Mouse (Mus musculus) olfactory bulb, adult 2 months (tissue): ENCODE data around the gene Acaa1a. TPM values are rescaled to one million over a fixed set of nuclear protein-coding genes. Genes with fewer than 3 reads are reported as not detected.
A peak's percentile ranks its signal among the peaks of the same experiment; 100 is the strongest.

Source experiments
- H3K27ac ChIP-seq: fragments of 200-500 bp; 2 replicates; pipeline ENCODE4 v1.5.1; 2012; ENCODE audit warnings: low read depth, low read length; ENCODE audit not compliant: insufficient read depth
- H3K4me1 ChIP-seq: fragments of 200-500 bp; 2 replicates; pipeline ENCODE4 v1.6.1; 2012; ENCODE audit warnings: low read length; ENCODE audit not compliant: control insufficient read depth, insufficient read depth
- H3K4me3 ChIP-seq: fragments of 200-500 bp; 2 replicates; pipeline ENCODE4 v1.5.1; 2012; ENCODE audit warnings: mild to moderate bottlenecking, low read depth, low read length, moderate library complexity; ENCODE audit not compliant: insufficient read depth
- CTCF ChIP-seq: fragments of 200-500 bp; IDR thresholded peaks from 2 replicates; pipeline ENCODE4 v1.5.1; 2012; ENCODE audit warnings: low read depth, mild to moderate bottlenecking, low read length, moderate library complexity; ENCODE audit not compliant: insufficient read depth
- POLR2A ChIP-seq: fragments of 200-500 bp; IDR thresholded peaks from 2 replicates; pipeline ENCODE4 v1.6.1; 2012; ENCODE audit warnings: mild to moderate bottlenecking, low read depth, low read length, moderate library complexity; ENCODE audit not compliant: insufficient read depth
- WGBS: fragments of 180-500 bp; shearing (Covaris S2); methylation state at CpG from one replicate; pipeline ENCODE4 v1.1.7; 2018; 5-methylcytosine and 5-hydroxymethylcytosine counted together
- polyA plus RNA-seq: library from polyadenylated mRNA; stranded (reverse); fragments of >200 nt; gene quantifications from 2 replicates; pipeline ENCODE4 v1.2.4, GENCODE M21; 2012; ENCODE audit warnings: low replicate concordance; ENCODE audit not compliant: missing spikeins, insufficient read depth, insufficient read length

Acaa1a gene
- polyA plus RNA-seq, 1 experiment, result not detected

DNA sequence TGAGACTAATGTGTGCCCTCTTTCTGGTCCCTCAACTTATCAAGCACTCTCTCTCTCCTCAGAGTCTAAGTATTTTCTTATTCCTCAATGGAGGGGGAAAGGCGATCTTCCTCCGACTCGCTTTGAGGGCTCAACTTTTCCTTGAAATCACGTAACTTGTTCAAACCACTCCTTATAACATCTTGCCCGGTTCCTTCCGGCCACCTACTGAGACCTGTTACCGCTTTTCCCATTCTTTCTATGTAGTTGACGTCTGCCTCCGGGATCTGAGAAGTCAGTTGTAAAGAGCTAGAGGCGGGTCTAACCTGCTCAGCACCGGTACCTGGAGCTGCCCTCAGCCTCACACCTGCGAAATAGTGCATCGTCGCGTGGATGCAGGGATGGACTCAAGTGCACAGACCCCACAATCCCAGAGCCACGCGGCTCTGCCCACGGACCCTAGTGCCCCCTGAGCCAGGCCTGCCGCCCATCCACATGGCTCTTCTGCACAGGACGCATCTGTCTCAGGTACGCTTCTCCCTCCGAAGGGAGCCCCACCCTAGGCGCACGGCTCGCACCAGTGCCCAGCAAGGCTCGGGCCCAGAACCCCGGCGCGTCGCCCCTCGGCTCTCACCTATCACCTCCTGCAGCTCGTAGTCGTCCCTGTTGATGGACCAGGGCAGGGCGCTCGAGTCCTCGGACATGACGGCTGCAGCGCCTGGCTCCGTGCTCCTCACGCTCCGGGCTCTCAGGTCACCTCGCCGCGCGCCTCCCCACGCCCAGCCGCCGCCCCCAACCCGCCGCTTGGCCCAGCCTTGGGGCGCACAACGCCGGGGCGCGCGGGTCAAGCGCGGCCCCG lies 17.9 kb upstream of the Acaa1a start:
- Histone ChIP-seq H3K4me1 (peaks cover 7% of the 10 kb centered on the region; the same call in 1 of the 2 replicates), H3K4me3 (peak overlapping the region; percentile 65), H3K27ac (no peak overlapping the region)
- under 1% methylated on average over 59 of the region's 59 CpGs for WGBS
- TF ChIP-seq POLR2A (no peak), CTCF (no peak)

DNA sequence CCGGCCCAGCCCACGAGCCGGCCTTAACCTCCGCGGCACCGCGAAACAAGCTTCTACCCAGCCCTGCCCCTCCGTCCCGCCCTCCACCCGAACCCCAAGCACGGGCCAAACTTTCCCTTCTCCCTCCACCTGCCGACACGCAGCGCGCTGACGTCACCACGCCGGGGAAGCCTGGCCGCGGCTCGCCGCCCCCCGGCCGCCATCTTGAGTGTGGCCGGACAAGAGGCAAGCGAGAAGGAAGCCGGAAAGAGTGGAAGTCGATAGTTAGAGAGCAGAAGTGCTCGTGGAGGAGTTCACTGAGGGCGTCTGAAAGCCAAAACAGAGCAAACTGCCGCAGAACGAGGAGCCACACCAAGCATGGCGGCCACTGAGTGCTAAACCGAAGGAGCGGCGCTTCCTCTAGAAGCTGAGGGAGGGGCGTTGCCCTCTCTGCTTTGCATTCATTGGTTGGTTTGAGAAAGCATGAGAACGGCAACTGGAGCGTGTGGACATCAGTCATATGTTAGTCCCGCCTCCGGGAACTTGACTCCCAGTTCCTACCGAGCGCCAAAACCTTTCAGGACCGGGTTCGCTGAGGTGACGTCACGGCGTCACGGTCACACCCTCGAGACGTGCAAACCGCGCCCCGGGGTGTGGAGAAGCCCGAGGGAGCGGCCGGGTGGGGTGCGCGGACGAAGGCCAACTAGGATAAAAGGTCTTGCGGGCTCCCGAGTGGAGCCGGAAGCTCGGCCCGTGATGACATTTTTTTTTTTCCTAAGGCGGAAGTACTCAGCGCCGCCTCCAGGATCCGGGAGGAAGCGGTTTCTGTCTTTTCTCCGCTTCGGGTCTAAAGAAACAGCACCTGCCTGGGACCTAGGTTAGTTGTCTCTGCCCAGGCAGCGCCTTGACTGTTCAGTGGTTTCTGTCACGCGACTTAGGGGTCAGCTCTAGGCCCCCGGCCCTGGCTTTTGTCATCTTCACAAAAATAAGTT lies 16.9 kb upstream of the Acaa1a start, which contains the start of gene Oxsr1:
TSS of gene Oxsr1 (minus strand) at position 139 of the 971 bp plus-strand sequence.
- TF ChIP-seq CTCF (0 out of 2 replicates have a peak, but pooled peaks have one; percentile 38), POLR2A (peak; percentile 60; the same call in 1 of the 2 replicates)
- peaks cover 7% of the 10 kb centered on the region; the same call in 1 of the 2 replicates for H3K4me1 ChIP-seq
- peak within 1 kb of the TSS; percentile 97 for H3K27ac ChIP-seq
- peak within 1 kb of the TSS; percentile 65 for H3K4me3 ChIP-seq
- WGBS, result under 1% methylated on average over 75 of the region's 76 CpGs

GRCm38 (mm10) chr9:119323260-119323645 lies 16.2 kb upstream of the Acaa1a start:
- whole genome bisulfite sequencing, result 1% methylated on average over 9 of the region's 9 CpGs
- Histone ChIP-seq H3K4me3 (peak overlapping the region; percentile 65), H3K27ac (peak overlapping the region; percentile 75), H3K4me1 (peaks cover 7% of the 10 kb centered on the region; the same call in 1 of the 2 replicates)
- TF ChIP-seq POLR2A (no peak), CTCF (no peak)

DNA sequence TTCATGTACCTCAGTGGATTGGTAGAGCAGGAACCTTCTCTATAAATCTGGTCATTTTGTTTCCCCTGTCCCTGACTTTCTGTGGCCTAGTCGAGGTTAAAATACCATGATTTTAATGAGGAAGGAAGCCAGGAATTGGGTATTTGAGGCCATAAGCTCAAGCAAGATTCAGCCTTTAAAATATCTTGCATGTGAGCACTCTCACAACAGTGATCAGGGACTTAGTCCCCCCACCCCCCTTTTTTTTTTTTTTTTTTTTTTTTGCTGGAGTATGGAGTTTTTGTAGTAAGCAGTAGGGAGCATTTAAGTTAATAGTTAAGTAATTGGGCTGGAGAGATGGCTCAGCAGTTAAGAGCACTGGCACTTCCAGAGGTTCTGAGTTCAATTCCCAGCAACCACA lies 15.3 kb upstream of the Acaa1a start:
- no peak overlapping the region for H3K27ac ChIP-seq
- TF ChIP-seq CTCF (no peak), POLR2A (no peak)
- H3K4me1 ChIP-seq, result peaks cover 7% of the 10 kb centered on the region; the same call in 1 of the 2 replicates
- 68% methylated on average over 1 of the region's 1 CpGs for WGBS
- no peak overlapping the region for H3K4me3 ChIP-seq

DNA sequence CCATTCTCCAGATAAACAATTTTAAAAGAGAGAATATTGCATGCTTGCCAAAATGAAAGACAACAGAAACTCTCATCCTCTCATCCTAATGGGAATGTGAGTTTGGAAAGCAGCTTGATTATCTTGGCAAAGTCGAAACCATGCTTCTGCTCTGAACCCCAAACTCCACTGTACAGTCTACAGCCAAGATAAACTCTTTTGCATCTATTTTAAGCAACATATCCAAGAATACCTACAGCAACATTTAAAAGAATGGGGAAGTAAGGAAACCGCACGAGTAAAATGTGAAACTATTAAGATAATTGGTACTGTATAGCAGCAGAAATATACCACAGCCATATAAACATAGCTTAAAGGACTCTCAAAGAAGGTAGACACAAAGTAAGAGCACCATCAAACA lies 11.0 kb upstream of the Acaa1a start:
- TF ChIP-seq CTCF (no peak), POLR2A (no peak)
- H3K4me1 ChIP-seq, result no peaks in the 10 kb centered on the region
- 71% methylated on average over 3 of the region's 3 CpGs for WGBS
- H3K4me3 ChIP-seq, result no peak overlapping the region
- no peak overlapping the region for H3K27ac ChIP-seq

DNA sequence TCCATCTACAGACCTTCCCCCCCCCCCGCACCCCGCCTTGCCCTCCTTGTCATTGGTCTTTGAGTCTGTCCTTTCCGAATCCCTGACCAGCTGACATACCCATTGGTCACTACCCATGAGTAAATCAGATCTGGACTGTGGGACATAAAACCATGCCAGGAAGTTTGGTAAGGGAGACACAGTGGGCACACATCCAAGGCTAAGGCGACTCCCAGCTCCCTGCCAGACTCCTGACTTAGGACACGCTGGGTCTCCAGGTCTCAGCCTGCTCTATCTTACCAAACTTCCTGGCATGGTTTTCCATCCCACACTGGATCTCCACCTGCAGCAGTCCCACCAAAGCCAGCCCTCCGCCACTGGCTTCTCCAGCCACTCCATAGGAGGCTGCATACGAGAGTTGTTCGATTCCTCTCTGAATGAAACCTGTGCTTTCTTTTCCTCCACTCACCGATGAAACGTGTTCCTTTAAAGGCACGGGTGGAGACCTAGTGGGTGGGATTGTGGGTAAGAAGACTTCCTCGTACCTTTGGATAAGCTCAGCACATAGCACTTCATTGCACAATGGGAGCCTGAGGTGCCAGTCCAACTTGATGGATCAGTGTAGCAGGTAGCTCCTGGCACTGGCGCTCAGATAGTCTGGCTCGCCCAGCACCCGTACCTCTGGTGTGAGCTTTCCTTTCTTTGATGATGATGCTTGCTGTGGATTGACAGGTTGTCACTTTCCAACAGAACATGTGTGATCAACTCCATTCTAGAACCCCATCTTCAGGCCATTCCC lies 9.1 kb upstream of the Acaa1a start:
- WGBS, result 88% methylated on average over 15 of the region's 15 CpGs
- no peak overlapping the region for H3K27ac ChIP-seq
- no peak overlapping the region for H3K4me3 ChIP-seq
- H3K4me1 ChIP-seq, result no peaks in the 10 kb centered on the region
- TF ChIP-seq CTCF (no peak), POLR2A (no peak)

DNA sequence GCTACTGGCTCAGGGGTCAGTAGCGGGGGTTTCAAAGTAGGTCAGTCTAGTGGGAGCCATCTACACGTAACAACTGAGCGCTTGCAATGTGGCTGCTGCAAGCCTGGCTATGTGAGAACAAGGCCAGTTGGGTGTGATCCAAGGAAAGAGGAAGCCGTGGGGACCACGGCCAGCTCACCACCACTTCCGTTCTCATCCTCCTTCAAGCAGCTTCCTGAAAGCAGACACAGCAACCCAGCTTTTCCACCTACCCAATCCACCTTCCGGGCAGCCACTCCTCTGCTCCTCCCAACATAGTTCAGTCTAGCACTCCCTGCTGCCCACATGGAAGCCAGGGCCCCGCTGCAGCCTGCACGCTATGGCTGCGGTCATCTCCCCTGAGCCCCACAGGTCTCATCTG lies 5.2 kb upstream of the Acaa1a start:
- WGBS, result 44% methylated on average over 10 of the region's 10 CpGs
- Histone ChIP-seq H3K4me3 (no peak overlapping the region), H3K4me1 (0 out of 2 replicates have a peak, but pooled peaks cover 3% of the 10 kb centered on the region), H3K27ac (no peak overlapping the region)
- no peak for TF ChIP-seq CTCF
- TF ChIP-seq POLR2A, result no peak

GRCm38 (mm10) chr9:119334834-119335233 lies 4.6 kb upstream of the Acaa1a start:
- 84% methylated on average over 2 of the region's 2 CpGs for WGBS
- no peak for TF ChIP-seq CTCF
- no peak for TF ChIP-seq POLR2A
- Histone ChIP-seq H3K4me3 (no peak overlapping the region), H3K4me1 (peaks cover 8% of the 10 kb centered on the region), H3K27ac (no peak overlapping the region)
